Mouse (Mus musculus) heart, postnatal 0 days (tissue): Measurements from ENCODE around the gene H2-Ke6. TPM values are rescaled to one million over a fixed set of nuclear protein-coding genes. Genes with fewer than 3 reads are reported as not detected.
"Not testable (repeated sequence)": the region's sequence is repeated elsewhere in the genome, so short reads cannot be mapped to it uniquely, and the experiment has no call there.

Experiments
- ATAC-seq: fragments of 200-750 bp; cut with Nextera tagmentation; 2 replicates; pipeline ENCODE4 v1.8.0; 2017; ENCODE audit warnings: low read depth, moderate number of reproducible peaks, moderate library complexity; ENCODE audit not compliant: insufficient read depth
- DNase-seq: peaks from one replicate; pipeline ENCODE4 v3.0.0-alpha.2; 2016; ENCODE audit warnings: low spot score
- H3K27ac ChIP-seq: fragments of 300-500 bp; sonication (generic); 2 replicates; pipeline ENCODE4 v1.5.1; 2014; ENCODE audit warnings: low read depth, mild to moderate bottlenecking
- H3K27me3 ChIP-seq: fragments of 300-500 bp; sonication (generic); 2 replicates; pipeline ENCODE4 v1.6.1; 2014; ENCODE audit warnings: low read length, mixed read lengths; ENCODE audit not compliant: control insufficient read depth, insufficient read depth
- H3K36me3 ChIP-seq: fragments of 300-500 bp; sonication (generic); replicated peaks from 2 replicates; pipeline ENCODE4 v1.6.1; 2014; ENCODE audit warnings: low read length, mixed read lengths; ENCODE audit not compliant: control insufficient read depth, insufficient read depth
- H3K4me1 ChIP-seq: fragments of 300-500 bp; sonication (generic); 2 replicates; pipeline ENCODE4 v1.6.1; 2014; ENCODE audit warnings: antibody characterized with exemption; ENCODE audit not compliant: control insufficient read depth, insufficient read depth
- H3K4me2 ChIP-seq: fragments of 300-500 bp; sonication (generic); 2 replicates; pipeline ENCODE4 v1.6.1; 2014; ENCODE audit warnings: low read depth, mild to moderate bottlenecking, low read length, moderate library complexity
- H3K4me3 ChIP-seq: fragments of 300-500 bp; sonication (generic); 2 replicates; pipeline ENCODE4 v1.5.1; 2014; ENCODE audit warnings: low read depth, low read length
- H3K9ac ChIP-seq: fragments of 300-500 bp; sonication (generic); replicated peaks from 2 replicates; pipeline ENCODE4 v1.6.1; 2014; ENCODE audit warnings: low read depth, low read length, mixed read lengths
- H3K9me3 ChIP-seq: fragments of 300-500 bp; sonication (generic); replicated peaks from 2 replicates; pipeline ENCODE4 v1.6.1; 2016; ENCODE audit warnings: low read length; ENCODE audit not compliant: control insufficient read depth
- CTCF ChIP-seq: IDR thresholded peaks from 2 replicates; pipeline ENCODE4 v1.5.1; 2016; ENCODE audit warnings: antibody characterized with exemption, control low read depth, low read depth
- EP300 ChIP-seq: IDR thresholded peaks from 2 replicates; pipeline ENCODE4 v1.6.1; 2016; ENCODE audit warnings: antibody characterized with exemption, low read depth
- WGBS: fragments of 180-500 bp; shearing (Covaris S2); extraction: QIAGEN DNeasy Blood & Tissue Kit; methylation state at CpG from one replicate; pipeline ENCODE4 v1.1.7; 2014; 5-methylcytosine and 5-hydroxymethylcytosine counted together
- polyA plus RNA-seq: library from polyadenylated mRNA; unstranded; fragments of >200 nt; fragmentation: Nextera tagmentation; extraction: Ambion mirVana; gene quantifications from 2 replicates; pipeline ENCODE4 v1.2.1, GENCODE M21; 2015
- total RNA-seq: library from RNA; depleted of rRNA; stranded (reverse); fragments of >200 nt; gene quantifications from 2 replicates; pipeline ENCODE4 v1.2.3, GENCODE M21; 2014; ENCODE audit warnings: low replicate concordance

The H2-Ke6 gene
- total and polyA plus RNA-seq, 2 experiments from 2014 or later = 58.5 to 80.6 TPM

DNA sequence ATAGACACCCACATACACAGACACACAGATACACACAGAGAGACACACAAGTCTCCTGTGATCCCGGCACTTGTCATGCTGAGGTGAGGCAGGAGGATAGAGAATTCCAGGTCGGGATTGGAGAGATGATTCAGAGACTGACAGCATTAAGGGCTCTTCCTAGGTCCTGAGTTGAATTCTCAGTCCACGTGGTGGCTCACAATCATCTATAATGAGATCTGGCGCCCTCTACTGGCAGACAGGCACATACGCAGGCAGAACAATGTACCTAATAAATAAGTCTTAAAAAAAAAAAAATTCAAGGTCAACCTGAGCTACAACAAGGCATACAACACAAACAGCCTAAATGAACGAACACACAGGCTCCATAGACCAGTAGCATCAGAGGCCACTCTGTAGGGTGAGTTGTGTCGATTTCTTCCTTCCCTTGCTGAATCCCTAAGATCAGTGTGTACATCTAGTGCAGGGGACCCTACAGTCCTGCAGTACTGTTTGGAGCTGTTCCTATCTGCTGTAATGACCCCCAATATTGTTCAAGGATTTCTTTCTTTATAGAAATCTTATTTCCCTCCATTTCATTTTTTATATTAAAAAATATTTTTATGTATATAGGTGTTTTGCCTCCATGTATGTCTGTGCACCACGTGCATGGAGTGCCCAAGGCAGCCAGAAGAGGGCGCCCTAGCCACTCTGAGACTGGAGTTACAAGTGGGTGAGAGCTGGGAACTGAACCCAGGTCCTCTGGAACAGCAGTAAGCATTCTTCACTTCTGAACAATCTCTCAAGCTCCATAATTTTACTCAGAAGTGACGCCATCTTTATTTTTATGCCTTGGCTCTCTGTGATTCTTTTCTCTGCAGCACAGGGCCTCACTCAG, 35.8 kb downstream of the H2-Ke6 start:
- no peaks in the 10 kb centered on the region for H3K36me3 ChIP-seq
- no peaks in the 10 kb centered on the region for H3K9me3 ChIP-seq
- H3K27me3 ChIP-seq = no peaks in the 10 kb centered on the region
- DNase-seq (peak; percentile 66), ATAC-seq (peak; percentile 27; the same call in 1 of the 2 replicates)
- no peak overlapping the region for H3K9ac ChIP-seq
- 26% methylated on average over 10 of the region's 10 CpGs for WGBS
- H3K27ac ChIP-seq = no peak overlapping the region
- H3K4me2 ChIP-seq = no peak overlapping the region
- no peak overlapping the region for H3K4me3 ChIP-seq
- TF ChIP-seq CTCF = peak; percentile 69
- no peak for TF ChIP-seq EP300
- no peaks in the 10 kb centered on the region for H3K4me1 ChIP-seq

DNA sequence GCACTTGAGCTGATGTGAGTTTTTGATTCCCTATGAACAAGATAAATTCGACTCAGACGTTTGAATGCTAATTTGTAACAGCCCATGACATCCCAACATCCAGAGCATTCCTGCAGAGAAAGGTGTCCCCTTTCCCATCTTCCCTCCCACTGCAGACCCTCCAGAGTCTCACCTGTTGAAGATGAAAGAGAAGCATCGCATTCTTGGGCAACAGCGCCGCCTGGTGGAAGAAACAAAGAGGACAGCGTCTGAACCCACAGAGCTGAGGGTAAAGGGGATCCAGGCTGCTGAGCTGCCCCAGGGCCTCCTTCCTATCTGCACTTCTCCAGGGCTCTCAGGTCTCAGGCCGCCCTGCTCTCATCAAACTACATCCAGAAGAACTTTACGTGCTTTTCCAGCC, 45.7 kb downstream of the H2-Ke6 start:
- 8% methylated on average over 8 of the region's 8 CpGs for WGBS
- DNase-seq, H3K4me3 ChIP-seq: not testable (repeated sequence)

DNA sequence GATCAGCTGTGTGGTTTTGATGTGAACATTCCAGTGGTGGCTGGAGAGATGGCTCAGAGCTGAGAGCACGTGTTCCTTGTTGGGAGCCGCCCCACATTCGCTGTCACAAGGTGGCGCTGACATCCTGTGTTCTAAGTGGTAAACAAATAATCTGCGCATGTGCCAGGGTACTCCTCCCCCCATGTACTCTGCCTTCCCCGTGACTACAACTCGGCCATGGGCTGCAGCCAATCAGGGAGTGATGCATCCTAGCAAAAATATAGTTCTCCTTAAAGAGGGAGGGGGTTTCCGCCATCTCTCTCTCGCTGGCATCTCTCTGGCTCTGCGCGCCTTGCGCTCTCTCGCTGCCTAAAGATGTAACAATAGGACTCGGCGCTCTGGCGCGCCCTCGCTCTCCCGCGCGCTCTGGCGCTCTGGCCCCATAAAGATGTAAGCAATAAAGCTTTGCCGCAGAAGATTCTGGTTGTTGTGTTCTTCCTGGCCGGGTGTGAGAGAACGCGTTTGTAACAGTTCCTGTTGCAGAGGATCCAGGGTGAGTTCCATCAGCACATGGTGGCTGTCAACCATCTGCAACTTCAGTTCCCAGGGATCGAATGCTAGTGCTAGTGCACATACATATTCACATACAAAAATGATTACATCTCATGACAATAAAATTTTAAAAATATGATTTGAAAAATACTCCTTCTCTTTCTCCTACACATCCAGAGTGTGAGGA, 46.5 kb downstream of the H2-Ke6 start:
- WGBS = under 1% methylated on average over 27 of the region's 27 CpGs
- H3K27ac ChIP-seq = peak overlapping the region; percentile 82

More for the DNA sequence above, 45.7 kb downstream of the H2-Ke6 start:
- not testable (repeated sequence) for H3K36me3 ChIP-seq, ATAC-seq, H3K9ac ChIP-seq, H3K4me2 ChIP-seq, H3K9me3 ChIP-seq, H3K27ac ChIP-seq
- peak; percentile 86 for TF ChIP-seq CTCF
- Histone ChIP-seq H3K27me3 (peaks cover 37% of the 10 kb centered on the region), H3K4me1 (peaks cover 17% of the 10 kb centered on the region)

DNA sequence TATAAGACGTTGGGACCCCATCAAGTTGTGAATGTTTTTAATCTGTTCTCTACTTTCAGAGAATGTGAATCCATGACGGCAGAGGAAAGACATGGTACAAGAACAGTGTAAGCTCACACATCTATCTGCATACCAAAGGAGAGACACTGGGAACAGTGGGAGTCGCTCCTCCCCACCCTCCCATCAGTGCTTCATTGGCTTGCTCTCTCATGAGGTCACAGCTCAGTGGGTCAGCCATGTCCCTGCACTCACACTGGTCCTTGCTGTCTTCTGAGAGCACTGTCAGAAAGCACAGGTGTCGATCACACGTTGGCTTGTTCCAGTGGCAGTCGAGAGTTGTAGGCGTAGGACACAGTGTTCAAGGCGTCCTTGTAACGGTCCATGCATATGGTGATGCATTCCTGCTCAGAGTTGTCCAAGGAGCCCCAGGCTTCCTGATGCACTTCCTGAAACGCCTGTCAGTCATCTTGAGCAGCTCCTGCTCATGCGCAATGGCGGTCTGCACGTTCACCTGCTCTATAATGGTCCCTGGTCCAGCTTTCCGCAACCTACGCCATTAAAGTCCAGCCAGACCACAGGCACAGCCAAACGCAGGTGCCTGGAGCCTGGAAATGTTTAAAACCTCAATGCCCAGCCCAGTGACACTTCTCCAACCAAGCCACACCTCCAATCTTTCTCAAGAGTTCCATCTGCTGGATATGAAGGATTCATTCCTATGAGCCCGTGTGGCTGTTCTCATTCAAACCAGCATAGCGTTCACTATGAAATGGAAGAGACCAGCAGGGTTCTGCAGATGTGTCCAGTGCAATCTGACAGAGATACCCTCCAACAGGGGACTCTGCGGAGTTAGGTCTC, 47.5 kb downstream of the H2-Ke6 start:
- Histone ChIP-seq H3K4me2 (peak overlapping the region; percentile 58; the same call in 1 of the 2 replicates), H3K4me1 (peaks cover 17% of the 10 kb centered on the region), H3K9me3 (no peaks in the 10 kb centered on the region), H3K27me3 (peaks cover 38% of the 10 kb centered on the region), H3K27ac (peak overlapping the region; percentile 81), H3K4me3 (no peak overlapping the region), H3K36me3 (no peaks in the 10 kb centered on the region), H3K9ac (no peak overlapping the region)
- 72% methylated on average over 19 of the region's 19 CpGs for WGBS
- ATAC-seq = no peak
- DNase-seq = no peak
- TF ChIP-seq CTCF (no peak), EP300 (no peak)

More for the DNA sequence above, 46.5 kb downstream of the H2-Ke6 start:
- ATAC-seq = peak; percentile 91
- DNase-seq = peak; percentile 96
- peaks cover 17% of the 10 kb centered on the region for H3K4me1 ChIP-seq
- H3K36me3 ChIP-seq, H3K9me3 ChIP-seq, H3K9ac ChIP-seq: not testable (repeated sequence)
- H3K4me2 ChIP-seq = peak overlapping the region; percentile 58
- peaks cover 39% of the 10 kb centered on the region for H3K27me3 ChIP-seq
- TF ChIP-seq EP300 (peak; percentile 87), CTCF (peak; percentile 50)
- H3K4me3 ChIP-seq = peak overlapping the region; percentile 49

DNA sequence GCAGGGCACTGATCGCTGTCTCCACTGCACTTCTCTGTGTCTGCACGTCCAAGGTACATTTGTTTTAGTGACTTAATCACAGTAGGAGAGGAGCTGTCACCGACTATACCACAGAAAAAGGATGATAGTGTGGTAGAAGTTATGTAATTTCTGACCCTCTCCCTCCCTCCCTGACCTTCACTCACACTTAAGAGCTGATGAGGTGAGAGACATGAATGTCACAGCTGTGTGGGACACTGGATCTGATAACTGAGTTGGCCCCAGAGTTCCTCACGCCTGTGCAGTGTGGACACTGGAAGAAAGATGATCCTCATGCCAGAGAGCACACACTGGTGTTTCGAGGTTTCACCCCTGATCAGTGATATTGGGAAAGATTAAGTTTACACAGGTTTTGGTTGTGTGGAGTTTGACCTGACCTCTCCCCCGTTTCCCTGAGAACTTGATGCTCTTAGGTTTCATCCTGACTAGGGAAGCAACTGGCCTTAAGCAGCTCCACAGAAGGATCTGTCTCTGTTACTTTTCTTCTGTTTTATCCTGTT, 48.3 kb downstream of the H2-Ke6 start:
- no peaks in the 10 kb centered on the region for H3K36me3 ChIP-seq
- H3K4me1 ChIP-seq = peaks cover 17% of the 10 kb centered on the region
- no peak overlapping the region for H3K4me3 ChIP-seq
- H3K27me3 ChIP-seq = peaks cover 38% of the 10 kb centered on the region
- no peaks in the 10 kb centered on the region for H3K9me3 ChIP-seq
- H3K27ac ChIP-seq = no peak overlapping the region
- ATAC-seq = no peak
- no peak overlapping the region for H3K4me2 ChIP-seq
- 65% methylated on average over 6 of the region's 6 CpGs for WGBS
- H3K9ac ChIP-seq = no peak overlapping the region
- TF ChIP-seq CTCF (no peak), EP300 (no peak)
- no peak for DNase-seq
